Mouse (Mus musculus) cerebellum, postnatal 14 days (tissue): ENCODE results near the gene Olfr1043.
"Not testable (repeated sequence)": the region's sequence is repeated elsewhere in the genome, so short reads cannot be mapped to it uniquely, and the experiment has no call there.

Experiments used
- DNase-seq, 2 experiments: peaks; one replicate each; pipeline ENCODE4 v3.0.0; 2021; ENCODE audit warnings: mixed read lengths in 2 of 2

The Olfr1043 gene

DNA sequence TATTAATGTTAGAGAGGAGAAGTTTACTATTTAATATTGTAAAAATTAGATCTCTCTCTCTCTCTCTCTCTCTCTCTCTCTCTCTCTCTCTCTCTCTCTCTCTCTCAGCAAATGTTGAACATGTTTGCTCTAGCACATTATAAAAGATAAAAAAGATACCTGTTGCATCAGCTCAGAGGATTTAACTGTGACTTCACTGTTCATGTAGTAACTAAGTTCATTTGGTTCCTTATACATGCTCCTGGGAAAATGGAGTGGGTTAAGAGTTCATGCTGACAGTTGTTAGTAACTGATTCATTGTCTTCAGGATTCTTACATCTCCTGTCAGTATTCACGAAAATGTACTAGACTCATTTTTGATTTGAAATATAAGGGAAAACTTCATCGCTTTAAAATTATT lies at the start of gene Olfr1043:
Gene Olfr1043, minus strand, starts transcription at position 101 of the 400 bp plus-strand sequence.
- no peak for DNase-seq

DNA sequence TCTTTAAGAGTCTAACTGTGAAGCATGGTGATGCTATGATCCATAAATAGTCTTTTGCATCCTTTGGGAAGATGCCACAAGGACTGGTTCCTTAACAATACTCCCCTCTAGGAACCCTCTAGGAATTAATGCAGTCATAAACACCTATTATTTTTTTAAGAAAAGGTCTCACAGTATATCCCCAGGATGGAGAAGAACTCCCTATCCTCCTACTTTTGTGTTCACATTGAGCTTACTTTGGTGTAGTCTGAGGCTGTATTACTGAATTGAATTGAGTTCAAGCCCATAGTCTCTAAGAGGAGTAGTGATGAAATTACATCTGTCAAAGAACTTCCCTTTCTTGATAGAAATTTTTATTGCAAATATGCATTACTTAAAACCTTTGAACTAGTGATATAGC lies 35.6 kb upstream of the Olfr1043 start, which contains the start of gene Olfr1045:
Gene Olfr1045, minus strand, starts transcription at position 101 of the 400 bp plus-strand sequence.
- DNase-seq: no peak

DNA sequence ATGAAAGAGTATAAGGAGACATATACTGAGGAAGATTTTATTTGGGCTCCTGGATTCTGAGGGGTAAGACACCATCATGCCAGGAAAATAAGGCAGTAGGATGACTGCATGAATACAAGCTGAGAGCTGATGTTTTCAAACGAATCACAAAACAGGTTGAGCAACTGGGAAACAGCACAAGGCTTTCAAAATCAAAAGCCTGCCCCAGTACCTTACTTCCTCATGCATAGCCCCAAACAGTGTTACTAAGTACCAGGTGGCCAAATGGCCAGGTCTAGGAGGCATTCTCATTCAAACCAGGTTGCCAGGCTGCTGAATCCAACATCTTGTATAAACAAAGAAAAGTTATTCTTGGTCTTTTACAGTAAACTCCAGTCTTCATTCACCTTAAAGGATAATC lies 28.5 kb upstream of the Olfr1043 start:
- no peak for DNase-seq

DNA sequence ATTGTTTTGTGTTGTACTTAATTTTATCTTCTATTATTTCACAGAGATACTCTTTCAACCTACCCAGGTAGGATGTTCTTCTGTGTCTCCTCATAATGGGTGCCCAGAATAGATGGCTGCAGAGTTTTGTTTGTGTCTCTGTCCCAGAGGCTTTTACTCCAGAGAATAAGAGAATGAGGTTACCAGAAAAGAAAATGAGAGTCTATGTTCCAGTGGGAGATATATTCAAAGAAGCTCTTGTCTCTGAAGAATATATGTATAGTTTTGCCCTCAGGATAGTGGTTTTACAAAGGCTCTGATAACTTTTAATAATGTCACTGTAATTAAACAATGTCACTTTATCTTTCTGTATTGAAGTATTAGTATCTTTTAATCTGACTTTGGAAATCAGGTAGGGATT lies 18.3 kb upstream of the Olfr1043 start, which contains the start of gene Olfr52:
Gene Olfr52, minus strand, starts transcription at position 101 of the 400 bp plus-strand sequence.
- DNase-seq: no peak

DNA sequence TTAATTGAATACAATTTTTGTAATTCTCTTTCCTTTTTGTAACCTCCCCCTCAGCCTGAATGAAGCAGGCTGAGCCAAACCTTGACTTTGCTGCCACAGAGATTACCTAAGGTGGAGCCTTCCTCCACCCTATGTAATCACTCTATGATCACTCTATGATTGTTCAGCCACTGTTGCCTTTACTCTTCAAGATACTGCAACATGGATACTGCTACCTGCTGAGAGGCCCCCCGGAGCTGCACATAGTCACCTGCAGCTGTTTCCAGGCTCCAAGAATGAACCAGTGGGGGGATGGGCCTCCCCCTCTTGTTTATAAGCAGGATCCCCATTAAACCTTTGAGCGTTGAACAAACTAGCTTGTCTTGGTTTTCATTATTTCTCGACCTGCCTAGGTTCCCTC lies 12.6 kb upstream of the Olfr1043 start:
- no peak for DNase-seq

DNA sequence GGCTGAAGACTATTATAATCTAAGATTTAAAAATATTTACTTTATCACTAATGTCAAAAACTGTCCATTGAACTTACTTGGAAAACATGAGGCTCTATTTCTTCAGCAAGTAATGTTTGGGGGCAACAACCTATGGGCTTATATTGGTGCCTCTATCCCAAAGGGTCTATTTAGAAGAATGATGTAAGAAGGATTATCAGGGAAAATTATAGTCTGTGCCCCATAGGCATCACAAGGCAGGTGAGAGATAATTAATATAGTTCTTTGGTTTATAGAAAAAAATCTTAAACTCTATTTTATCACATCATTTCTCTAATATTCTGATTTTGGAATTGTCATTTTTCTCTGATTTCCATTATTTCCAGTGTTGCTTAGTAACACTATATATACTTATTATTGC lies 10.4 kb upstream of the Olfr1043 start, which contains the start of gene Olfr1044:
Gene Olfr1044, minus strand, starts transcription at position 101 of the 400 bp plus-strand sequence.
- no peak for DNase-seq

DNA sequence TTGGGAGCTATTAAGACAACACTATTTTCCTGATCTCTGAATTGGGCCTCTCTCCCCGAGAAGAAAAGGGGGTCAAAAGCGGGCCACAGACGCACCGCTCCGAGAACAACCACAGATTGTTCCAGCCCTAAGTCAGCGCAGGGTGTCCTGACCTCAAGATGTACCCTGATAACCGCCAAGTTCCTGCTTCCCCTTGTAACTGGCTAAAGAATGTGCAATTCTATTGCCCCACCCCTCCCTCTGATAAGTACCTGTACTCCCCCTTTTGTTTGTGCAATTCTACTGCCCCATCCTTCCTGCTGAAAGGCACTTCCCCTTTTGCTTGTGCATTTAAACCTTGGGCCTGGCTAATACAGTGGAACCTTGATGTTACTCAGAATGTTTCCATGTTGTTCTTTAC lies 8.1 kb upstream of the Olfr1043 start:
- DNase-seq: not testable (repeated sequence)

DNA sequence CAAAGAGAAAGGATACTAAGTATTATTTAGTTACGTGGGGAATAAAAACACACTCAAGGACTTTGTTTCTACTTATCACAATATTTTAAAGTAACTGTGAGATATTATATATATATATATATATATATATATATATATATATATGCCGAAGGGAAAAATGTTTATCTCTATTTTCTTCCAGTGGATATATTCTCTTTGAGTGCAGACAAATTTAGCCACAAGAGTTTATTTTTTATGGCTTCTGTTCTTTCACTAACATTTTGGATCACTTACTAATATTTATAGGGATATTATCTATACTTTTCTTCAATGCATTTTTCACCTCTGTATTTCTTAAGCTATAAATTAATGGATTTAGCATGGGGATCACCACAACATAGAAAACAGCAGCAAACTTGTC lies 5.6 kb downstream of the Olfr1043 start, which contains the start of gene Olfr1042:
Gene Olfr1042, minus strand, starts transcription at position 101 of the 400 bp plus-strand sequence.
- DNase-seq: no peak

DNA sequence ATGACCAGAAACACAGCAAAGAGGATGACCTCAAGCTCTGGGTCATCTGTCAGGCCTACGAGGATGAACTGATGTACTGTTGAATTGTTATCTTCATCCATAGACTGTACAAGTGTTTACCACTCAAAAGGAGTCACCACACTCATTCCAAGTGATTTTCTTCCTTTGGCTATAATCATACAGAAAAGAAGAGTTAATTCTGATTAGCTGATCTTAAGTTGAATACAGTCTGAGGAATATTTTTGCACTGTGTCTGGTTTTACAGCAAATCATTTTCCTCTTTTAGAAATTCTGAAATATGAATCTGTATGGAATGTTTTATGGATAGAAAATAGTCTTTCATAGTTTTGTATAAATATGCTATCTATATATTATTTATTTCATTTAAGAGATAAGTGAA lies 20.7 kb downstream of the Olfr1043 start, which contains the start of gene Olfr1040:
Gene Olfr1040, minus strand, starts transcription at position 101 of the 400 bp plus-strand sequence.
- DNase-seq: no peak

DNA sequence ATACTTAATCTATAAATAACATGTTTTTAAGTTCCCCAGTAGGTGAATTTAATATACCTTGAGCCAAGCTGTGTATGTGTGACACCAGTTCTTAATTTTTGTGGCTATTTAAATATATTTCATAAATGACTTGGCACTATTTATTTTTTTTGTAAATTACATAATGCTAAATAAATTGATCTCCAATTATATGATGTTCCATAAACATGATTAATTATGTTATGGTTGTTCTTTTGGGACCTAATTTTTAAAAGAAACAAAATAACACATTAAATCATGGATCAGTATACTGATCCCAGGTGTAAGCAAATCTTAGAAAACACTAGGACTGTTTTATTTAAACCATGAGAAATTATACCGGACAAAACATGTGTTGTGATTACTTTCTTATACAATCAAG lies 31.5 kb downstream of the Olfr1043 start, which contains the start of gene Olfr1039:
Gene Olfr1039, minus strand, starts transcription at position 101 of the 400 bp plus-strand sequence.
- no peak for DNase-seq
